Mouse (Mus musculus): ENCODE measurements around the gene Disp1.

DNA sequence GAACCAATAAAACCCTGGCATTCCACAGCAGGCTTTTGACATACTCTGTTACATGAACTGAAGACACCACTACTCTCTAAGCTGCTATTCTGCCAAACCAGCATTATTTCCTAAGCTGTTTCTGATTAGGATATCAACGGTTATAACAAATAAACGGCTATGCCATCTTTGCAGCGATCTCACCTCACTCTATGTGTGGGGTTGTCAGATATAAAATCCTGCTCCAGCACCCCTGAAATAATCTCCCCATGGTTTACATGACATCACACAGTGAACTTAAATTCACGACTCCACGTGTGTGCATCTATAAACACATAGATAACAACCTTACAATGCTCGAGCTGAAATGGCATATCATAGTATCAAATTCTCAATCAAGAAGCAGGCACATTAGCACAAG, 13.7 kb downstream of the Disp1 start:
- TF ChIP-seq GATA1 (IDR thresholded peaks at IDR 0.05; ENCODE audit: low read length): no peak
- TF ChIP-seq TAL1 (IDR thresholded peaks at IDR 0.05; ENCODE audit: low read length): no peak
